Mouse (Mus musculus): ENCODE measurements around the gene Sox6. TPM values are rescaled to one million over a fixed set of nuclear protein-coding genes. Genes with fewer than 3 reads are reported as not detected.

Sox6 gene
- polyA plus RNA-seq, 1 experiment from 2014 or later = 51.7 TPM

DNA sequence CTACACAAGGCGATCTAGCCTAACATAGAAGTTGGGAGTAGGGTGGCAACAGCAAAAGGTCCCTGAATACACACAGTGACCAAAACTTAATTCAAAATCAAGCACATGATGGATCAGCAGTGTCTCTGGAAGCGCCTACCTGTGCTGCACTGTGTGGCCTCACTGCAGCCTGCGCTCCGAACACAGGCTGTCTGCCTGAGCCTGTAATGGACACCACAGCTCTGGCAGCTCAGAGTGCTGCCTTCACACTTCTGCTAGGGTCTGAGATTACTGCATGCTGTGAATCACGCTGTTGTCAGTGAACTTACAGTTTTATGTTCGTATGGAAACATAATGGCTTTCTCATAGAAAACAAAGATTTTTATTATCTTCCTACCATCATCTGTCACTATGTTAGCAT, 532.2 kb downstream of the Sox6 start:
- no peak overlapping the region for H3K27ac ChIP-seq
- no peak overlapping the region for H3K4me3 ChIP-seq
- no peaks in the 10 kb centered on the region for H3K36me3 ChIP-seq (replicated peaks)
- no peak for ATAC-seq (replicated peaks)
- no peaks in the 10 kb centered on the region for H3K9me3 ChIP-seq
- WGBS = 86% methylated on average over 6 of the region's 6 CpGs
- H3K4me1 ChIP-seq = peaks cover 6% of the 10 kb centered on the region; the same call in 1 of the 2 replicates
- no peaks in the 10 kb centered on the region for H3K27me3 ChIP-seq (replicated peaks)
- H3K4me2 ChIP-seq = no peak overlapping the region
- no peak overlapping the region for H3K9ac ChIP-seq

DNA sequence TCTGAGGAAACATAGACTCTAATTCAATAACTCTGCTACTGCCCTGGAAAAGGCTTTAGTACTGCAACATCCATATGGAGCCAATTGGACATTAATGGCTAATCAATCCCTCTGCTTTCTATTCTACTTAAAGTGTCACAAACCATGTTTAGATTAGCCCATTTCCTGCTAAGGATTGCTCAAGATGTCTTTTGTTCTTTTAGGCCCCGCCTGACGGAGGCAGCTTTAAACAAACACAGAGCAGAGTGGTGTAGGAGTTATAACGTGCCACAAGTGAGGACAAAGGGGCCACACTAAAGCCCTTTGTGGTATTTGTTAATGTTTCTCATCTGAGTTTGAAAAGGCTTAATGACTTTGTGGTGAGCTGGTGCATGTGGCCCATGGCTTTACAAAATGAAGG, 537.1 kb downstream of the Sox6 start:
- H3K4me3 ChIP-seq = no peak overlapping the region
- H3K27ac ChIP-seq = no peak overlapping the region
- ATAC-seq (replicated peaks) = no peak
- H3K9ac ChIP-seq = no peak overlapping the region
- no peak overlapping the region for H3K4me2 ChIP-seq
- H3K27me3 ChIP-seq (replicated peaks) = no peaks in the 10 kb centered on the region
- no peaks in the 10 kb centered on the region for H3K9me3 ChIP-seq
- H3K36me3 ChIP-seq (replicated peaks) = no peaks in the 10 kb centered on the region
- peaks cover 3% of the 10 kb centered on the region; the same call in 1 of the 2 replicates for H3K4me1 ChIP-seq
- WGBS = 21% methylated on average over 3 of the region's 3 CpGs

DNA sequence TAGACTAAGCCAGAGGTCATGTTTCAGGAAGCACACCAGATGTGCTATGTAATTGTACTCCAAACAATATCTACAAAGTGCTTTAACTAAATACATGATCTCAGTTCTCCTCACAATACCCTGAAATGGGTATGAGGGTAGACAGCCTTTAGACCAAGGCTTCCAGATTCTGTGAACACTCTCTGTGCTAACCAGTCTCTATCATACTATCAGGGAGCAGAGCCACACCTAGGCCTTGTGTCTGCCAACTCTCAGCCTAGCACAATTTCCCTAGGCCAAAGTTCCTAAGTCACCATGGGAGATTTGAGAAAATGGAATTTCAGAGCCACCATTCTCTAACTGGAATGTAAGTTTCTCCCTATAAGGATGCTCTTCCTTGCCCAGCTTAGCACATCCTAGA, 537.8 kb downstream of the Sox6 start:
- Histone ChIP-seq H3K9ac (no peak overlapping the region), H3K4me1 (peaks cover 3% of the 10 kb centered on the region; the same call in 1 of the 2 replicates), H3K4me3 (no peak overlapping the region), H3K9me3 (no peaks in the 10 kb centered on the region), H3K4me2 (no peak overlapping the region), H3K27me3 (replicated peaks) (no peaks in the 10 kb centered on the region), H3K27ac (no peak overlapping the region), H3K36me3 (replicated peaks) (no peaks in the 10 kb centered on the region)
- no peak for ATAC-seq (replicated peaks)

DNA sequence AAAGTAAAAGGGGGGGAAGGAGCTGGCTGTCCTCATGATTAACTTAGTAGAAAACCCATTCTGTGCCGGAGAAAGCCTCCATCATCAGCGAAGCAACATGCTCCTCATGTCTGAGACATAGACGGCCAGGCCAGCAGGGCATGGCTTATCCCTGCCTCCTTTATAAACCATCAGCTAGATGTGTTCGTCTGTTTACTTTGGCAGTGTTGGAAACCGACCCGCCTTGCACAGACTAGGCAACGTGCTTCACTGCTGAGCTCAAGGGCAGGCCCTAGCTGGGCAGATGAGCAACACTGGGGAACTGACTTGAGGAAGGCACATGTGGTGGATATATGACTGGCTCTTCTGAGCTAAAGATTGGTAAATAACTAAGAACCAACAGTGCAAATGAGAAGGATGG, 538.4 kb downstream of the Sox6 start:
- Histone ChIP-seq H3K36me3 (replicated peaks) (no peaks in the 10 kb centered on the region), H3K4me2 (no peak overlapping the region)
- WGBS = 63% methylated on average over 7 of the region's 7 CpGs

DNA sequence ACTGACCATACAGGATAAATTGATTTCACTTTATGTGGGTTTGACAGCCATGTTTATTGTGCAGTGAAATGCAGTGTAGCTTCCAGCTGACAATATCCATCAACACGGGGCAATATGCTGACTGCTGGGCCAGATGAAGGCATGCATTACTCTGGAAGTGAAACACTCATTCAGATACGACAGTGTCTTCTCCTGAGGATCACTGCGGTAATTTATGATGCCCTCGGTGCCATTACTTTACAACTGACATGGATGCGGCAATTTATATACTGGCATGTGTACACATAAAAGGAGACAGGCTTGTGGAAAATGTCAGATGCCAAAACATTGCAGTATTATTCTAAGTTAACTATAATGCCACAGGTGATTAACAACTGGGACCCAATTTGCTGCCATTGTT, 546.9 kb downstream of the Sox6 start:
- Histone ChIP-seq H3K4me1 (no peaks in the 10 kb centered on the region), H3K9ac (no peak overlapping the region), H3K9me3 (no peaks in the 10 kb centered on the region), H3K4me3 (no peak overlapping the region), H3K27ac (no peak overlapping the region), H3K4me2 (no peak overlapping the region), H3K36me3 (replicated peaks) (no peaks in the 10 kb centered on the region), H3K27me3 (replicated peaks) (no peaks in the 10 kb centered on the region)
- no peak for ATAC-seq (replicated peaks)
- 84% methylated on average over 5 of the region's 5 CpGs for WGBS

More for the DNA sequence above, 538.4 kb downstream of the Sox6 start:
- H3K9me3 ChIP-seq = no peaks in the 10 kb centered on the region
- no peak overlapping the region for H3K27ac ChIP-seq
- no peak for ATAC-seq (replicated peaks)
- H3K27me3 ChIP-seq (replicated peaks) = no peaks in the 10 kb centered on the region
- H3K4me3 ChIP-seq = no peak overlapping the region
- peaks cover 3% of the 10 kb centered on the region; the same call in 1 of the 2 replicates for H3K4me1 ChIP-seq
- H3K9ac ChIP-seq = no peak overlapping the region

DNA sequence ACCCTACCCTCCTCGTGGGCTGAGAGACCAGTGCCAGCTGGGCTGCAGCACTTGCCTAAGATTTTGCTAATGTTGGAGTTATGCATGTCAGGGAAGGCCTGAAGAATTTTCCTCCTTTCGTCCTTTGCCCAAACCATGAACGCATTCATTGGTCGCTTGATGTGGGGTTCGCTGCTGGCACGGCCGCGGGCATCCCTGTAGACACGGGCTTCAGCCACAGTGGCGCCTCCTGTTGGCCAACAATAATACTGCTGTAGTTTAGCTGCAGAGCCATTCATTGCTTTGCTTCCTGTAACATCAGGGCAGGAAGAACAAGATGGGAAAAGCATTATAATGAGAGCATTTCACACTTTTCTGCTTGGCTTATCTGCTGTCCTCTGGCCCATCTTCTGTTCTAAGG, 549.0 kb downstream of the Sox6 start:
- H3K9ac ChIP-seq = no peak overlapping the region
- ATAC-seq (replicated peaks) = no peak
- H3K27ac ChIP-seq = no peak overlapping the region
- H3K9me3 ChIP-seq = no peaks in the 10 kb centered on the region
- H3K4me3 ChIP-seq = no peak overlapping the region
- WGBS = 55% methylated on average over 10 of the region's 10 CpGs
- H3K4me1 ChIP-seq = no peaks in the 10 kb centered on the region; the same call in 1 of the 2 replicates
- no peak overlapping the region for H3K4me2 ChIP-seq
- H3K27me3 ChIP-seq (replicated peaks) = no peaks in the 10 kb centered on the region
- H3K36me3 ChIP-seq (replicated peaks) = no peaks in the 10 kb centered on the region

DNA sequence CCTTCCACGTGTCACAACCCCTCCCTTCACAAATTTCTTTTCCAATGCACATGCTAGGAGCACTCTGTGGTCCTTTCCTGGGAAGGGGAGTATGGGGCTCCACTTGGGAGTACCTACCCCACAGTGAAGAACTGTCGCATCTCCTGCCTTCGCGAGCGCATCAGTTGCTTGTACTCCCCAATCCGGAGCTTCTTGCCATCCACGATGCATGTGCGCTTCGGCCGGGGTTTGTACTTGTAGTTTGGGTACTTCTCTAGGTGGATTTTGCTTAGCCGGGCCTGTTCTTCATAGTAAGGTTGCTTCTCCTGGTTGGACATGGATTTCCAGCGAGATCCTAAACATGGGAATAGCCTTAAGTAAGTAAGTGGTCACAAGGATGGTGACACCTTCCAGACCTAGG, 552.2 kb downstream of the Sox6 start:
- Histone ChIP-seq H3K4me1 (no peaks in the 10 kb centered on the region; the same call in 1 of the 2 replicates), H3K27me3 (replicated peaks) (no peaks in the 10 kb centered on the region), H3K9ac (no peak overlapping the region), H3K9me3 (no peaks in the 10 kb centered on the region), H3K4me2 (no peak overlapping the region), H3K4me3 (no peak overlapping the region), H3K27ac (no peak overlapping the region), H3K36me3 (replicated peaks) (no peaks in the 10 kb centered on the region)
- WGBS = 91% methylated on average over 12 of the region's 12 CpGs
- ATAC-seq (replicated peaks) = no peak

DNA sequence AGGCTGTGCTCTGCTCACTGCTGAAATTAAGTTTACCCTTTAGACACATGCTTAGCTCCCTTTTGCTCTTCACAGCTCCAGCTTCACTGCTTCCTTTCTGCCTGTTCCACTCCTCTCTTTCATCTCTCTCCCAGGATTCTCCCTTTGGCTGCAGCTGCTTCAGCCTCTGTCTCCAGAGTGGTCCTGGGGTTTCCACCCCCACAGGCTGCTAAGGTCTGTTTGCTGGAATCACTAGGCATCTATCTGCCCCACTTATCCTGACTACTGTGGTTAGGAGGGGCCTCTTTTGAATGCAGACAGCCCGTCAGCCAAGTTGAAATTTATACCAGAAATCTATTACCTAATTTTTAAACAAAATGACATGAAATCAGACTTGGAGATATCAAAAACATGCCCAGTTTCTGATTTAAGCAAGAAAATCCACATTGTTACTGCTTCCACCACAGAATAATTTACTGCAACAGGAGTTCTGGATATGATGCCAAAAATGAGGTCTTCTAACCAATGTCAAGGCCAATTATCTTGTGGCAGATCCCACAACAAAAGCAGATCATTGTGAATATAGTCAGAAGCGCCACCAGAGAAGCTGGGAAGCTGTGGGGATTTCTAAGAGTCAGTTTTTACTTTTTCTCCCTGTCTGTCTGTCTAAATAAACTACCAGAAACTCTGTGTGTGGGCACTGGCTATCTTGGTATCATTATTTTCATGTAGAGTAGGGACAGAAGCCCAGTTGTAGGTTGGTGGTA, 552.8 kb downstream of the Sox6 start:
- ATAC-seq (replicated peaks) = no peak
- H3K9me3 ChIP-seq = no peaks in the 10 kb centered on the region

DNA sequence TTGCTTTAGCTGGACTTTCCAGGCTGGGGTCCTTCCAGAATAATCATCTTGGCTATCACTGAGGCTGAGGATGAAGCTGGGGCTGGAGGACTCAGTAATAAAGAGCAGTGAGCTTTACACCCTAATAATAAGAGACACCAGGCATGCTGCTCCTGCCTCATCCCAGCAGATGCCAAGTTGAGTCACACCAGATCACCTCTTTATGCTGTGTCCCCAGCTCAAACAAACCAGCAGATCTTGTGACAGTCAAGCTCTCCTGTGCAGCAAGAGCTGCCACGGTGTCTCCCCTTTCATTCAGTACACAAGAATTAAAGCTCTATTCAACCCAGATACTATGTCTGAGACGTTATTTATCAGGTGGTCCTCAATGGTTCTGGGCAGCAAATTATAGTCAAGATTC, 560.8 kb downstream of the Sox6 start:
- Histone ChIP-seq H3K4me2 (no peak overlapping the region), H3K4me3 (no peak overlapping the region), H3K4me1 (no peaks in the 10 kb centered on the region), H3K9ac (no peak overlapping the region), H3K27me3 (replicated peaks) (no peaks in the 10 kb centered on the region), H3K36me3 (replicated peaks) (no peaks in the 10 kb centered on the region), H3K27ac (no peak overlapping the region), H3K9me3 (no peaks in the 10 kb centered on the region)
- WGBS = 68% methylated on average over 2 of the region's 2 CpGs
- no peak for ATAC-seq (replicated peaks)

More for the DNA sequence above, 552.8 kb downstream of the Sox6 start:
- H3K4me1 ChIP-seq = no peaks in the 10 kb centered on the region; the same call in 1 of the 2 replicates
- WGBS = 72% methylated on average over 2 of the region's 2 CpGs
- H3K27me3 ChIP-seq (replicated peaks) = no peaks in the 10 kb centered on the region
- no peak overlapping the region for H3K9ac ChIP-seq
- no peaks in the 10 kb centered on the region for H3K36me3 ChIP-seq (replicated peaks)
- no peak overlapping the region for H3K27ac ChIP-seq
- H3K4me2 ChIP-seq = no peak overlapping the region
- no peak overlapping the region for H3K4me3 ChIP-seq

DNA sequence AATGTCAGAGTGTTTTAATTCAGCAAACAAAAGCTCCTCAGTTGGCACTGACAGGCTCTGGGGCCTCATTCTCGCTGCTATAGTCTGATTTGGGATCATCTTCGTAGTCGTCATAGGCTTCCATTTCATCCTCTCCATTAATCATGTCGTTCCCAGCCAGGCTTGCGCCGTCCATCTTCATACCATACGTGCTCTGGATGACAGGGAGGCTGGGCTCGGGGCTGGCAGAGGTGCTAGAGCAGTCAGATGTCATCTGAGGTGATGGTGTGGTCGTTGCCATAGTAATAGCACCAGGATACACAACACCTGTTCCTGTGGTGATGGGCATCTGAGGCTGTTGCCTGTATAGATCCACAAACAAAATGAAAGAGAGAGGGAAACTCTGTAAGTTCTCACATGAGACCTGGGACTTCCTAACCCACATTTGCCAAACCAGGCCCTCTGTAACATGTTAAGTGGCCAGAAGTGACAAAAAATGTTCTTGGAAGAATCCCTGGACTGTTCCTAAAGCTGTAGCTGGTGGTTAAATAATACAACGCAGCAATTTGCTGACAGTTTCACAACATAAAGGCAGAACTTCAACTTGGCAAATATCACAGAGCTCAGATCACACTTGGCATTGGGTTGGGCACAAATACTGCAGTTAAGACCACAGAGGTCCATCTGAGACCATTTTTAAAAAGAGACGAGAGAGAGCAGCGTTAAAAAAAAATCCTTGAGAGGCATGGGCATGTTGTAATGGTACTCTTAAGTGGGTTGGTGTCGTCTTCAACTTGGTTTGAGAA, 561.5 kb downstream of the Sox6 start:
- Histone ChIP-seq H3K4me3 (no peak overlapping the region), H3K36me3 (replicated peaks) (no peaks in the 10 kb centered on the region), H3K27ac (no peak overlapping the region), H3K4me2 (no peak overlapping the region), H3K27me3 (replicated peaks) (no peaks in the 10 kb centered on the region), H3K9ac (no peak overlapping the region), H3K4me1 (no peaks in the 10 kb centered on the region), H3K9me3 (no peaks in the 10 kb centered on the region)
- no peak for ATAC-seq (replicated peaks)
- 75% methylated on average over 13 of the region's 13 CpGs for WGBS

DNA sequence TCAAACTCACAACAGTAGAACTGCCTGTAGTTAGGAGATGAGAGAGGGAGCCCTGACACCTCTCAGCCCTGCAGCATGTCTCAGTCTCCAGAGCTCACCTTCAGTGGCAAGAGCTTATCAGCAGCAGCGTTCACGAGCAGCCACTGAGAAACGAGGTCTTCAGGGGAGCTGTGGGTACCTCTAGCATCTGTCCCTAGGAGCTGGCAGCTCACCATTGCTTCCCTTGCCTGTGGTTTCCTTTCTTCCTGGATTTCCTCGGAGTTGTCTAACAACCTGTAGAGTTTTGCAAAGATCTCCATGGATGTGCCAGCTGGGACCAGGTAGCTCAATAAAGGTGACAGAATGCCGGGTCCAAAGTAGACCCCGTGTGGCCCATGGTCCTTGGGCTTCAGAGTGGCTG, 563.4 kb downstream of the Sox6 start:
- Histone ChIP-seq H3K9me3 (no peaks in the 10 kb centered on the region), H3K4me3 (no peak overlapping the region), H3K27ac (no peak overlapping the region), H3K9ac (no peak overlapping the region), H3K27me3 (replicated peaks) (no peaks in the 10 kb centered on the region), H3K4me2 (no peak overlapping the region), H3K4me1 (no peaks in the 10 kb centered on the region), H3K36me3 (replicated peaks) (no peaks in the 10 kb centered on the region)
- ATAC-seq (replicated peaks) = no peak
- 91% methylated on average over 6 of the region's 6 CpGs for WGBS

DNA sequence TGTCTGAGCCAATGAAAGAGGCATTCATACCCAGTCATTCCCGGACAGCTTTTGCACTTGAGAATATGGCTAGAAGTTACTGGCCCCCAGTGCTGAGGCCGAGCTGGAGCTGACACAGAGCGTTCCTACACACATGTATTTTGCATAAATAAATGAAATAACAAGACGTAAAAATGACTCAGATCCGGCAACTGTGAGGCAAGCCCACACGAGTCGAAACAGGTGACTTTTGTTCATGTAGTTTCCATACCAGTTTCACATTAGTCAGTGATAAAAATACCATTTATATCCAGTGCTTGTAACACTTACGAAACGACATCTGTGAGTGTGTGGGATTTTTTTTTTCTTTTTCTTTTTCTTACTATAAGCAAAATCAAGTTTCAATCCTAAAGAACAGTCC, 564.5 kb downstream of the Sox6 start:
- H3K4me1 ChIP-seq = no peaks in the 10 kb centered on the region
- H3K4me3 ChIP-seq = no peak overlapping the region
- 81% methylated on average over 9 of the region's 9 CpGs for WGBS
- H3K27ac ChIP-seq = no peak overlapping the region
- ATAC-seq (replicated peaks) = no peak
- no peaks in the 10 kb centered on the region for H3K9me3 ChIP-seq
- H3K4me2 ChIP-seq = no peak overlapping the region
- no peaks in the 10 kb centered on the region for H3K27me3 ChIP-seq (replicated peaks)
- H3K9ac ChIP-seq = no peak overlapping the region
- H3K36me3 ChIP-seq (replicated peaks) = no peaks in the 10 kb centered on the region

DNA sequence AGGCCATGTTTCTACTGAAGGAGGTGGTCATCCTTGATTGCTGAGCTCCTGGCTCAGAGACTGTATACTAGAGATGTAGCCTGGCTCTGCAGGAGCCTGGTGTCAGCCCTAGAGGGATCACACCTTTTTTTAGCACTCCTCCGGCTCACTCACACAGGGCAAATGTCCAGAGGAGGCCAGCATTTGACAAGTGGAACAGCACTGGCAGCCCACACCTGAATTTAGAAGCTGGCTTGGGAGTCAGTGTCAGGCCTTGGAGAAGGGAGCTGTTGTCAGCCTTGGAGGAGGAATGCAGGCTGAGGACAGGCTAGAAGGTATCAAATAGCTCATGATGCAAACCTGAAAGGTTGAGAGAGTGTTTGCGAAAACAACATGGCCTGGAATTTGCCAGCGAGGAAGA, 565.7 kb downstream of the Sox6 start:
- Histone ChIP-seq H3K4me3 (no peak overlapping the region), H3K27ac (no peak overlapping the region)
- no peak for ATAC-seq (replicated peaks)

More for the DNA sequence above, 565.7 kb downstream of the Sox6 start:
- H3K36me3 ChIP-seq (replicated peaks) = no peaks in the 10 kb centered on the region
- no peaks in the 10 kb centered on the region for H3K4me1 ChIP-seq
- no peaks in the 10 kb centered on the region for H3K27me3 ChIP-seq (replicated peaks)
- WGBS = 92% methylated on average over 3 of the region's 3 CpGs
- H3K4me2 ChIP-seq = no peak overlapping the region
- no peaks in the 10 kb centered on the region for H3K9me3 ChIP-seq
- H3K9ac ChIP-seq = no peak overlapping the region
